Mouse (Mus musculus) small intestine, adult 2 months (tissue): ENCODE measurements around the gene Pkd1. TPM values are rescaled to one million over a fixed set of nuclear protein-coding genes. Genes with fewer than 3 reads are reported as not detected.

Experiments used
- H3K27ac ChIP-seq: fragments of 200-500 bp; 2 replicates; pipeline ENCODE4 v1.5.1; 2012; ENCODE audit warnings: low read depth, low read length, control low read depth, inconsistent platforms; ENCODE audit not compliant: insufficient read depth
- H3K27me3 ChIP-seq: fragments of 200-500 bp; 2 replicates; pipeline ENCODE4 v1.6.1; 2012; ENCODE audit warnings: mild to moderate bottlenecking, moderate library complexity, low read length, inconsistent platforms; ENCODE audit not compliant: control insufficient read depth, insufficient read depth
- H3K36me3 ChIP-seq: fragments of 200-500 bp; 2 replicates; pipeline ENCODE4 v1.6.1; 2012; ENCODE audit warnings: mild to moderate bottlenecking, low read length, control low read depth, inconsistent platforms; ENCODE audit not compliant: control insufficient read depth, insufficient read depth
- H3K4me1 ChIP-seq: fragments of 200-500 bp; 2 replicates; pipeline ENCODE4 v1.6.1; 2012; ENCODE audit warnings: low read length, inconsistent platforms, mixed read lengths; ENCODE audit not compliant: control insufficient read depth, insufficient read depth, insufficient read length
- H3K4me3 ChIP-seq: fragments of 200-500 bp; 2 replicates; pipeline ENCODE4 v1.5.1; 2012; ENCODE audit warnings: low read depth, mild to moderate bottlenecking, control low read depth, inconsistent platforms, low read length, moderate library complexity
- CTCF ChIP-seq: fragments of 200-500 bp; IDR thresholded peaks from 2 replicates; pipeline ENCODE4 v1.5.1; 2012; ENCODE audit warnings: low read depth, mild to moderate bottlenecking, control low read depth, inconsistent platforms, low read length, moderate library complexity, mixed read lengths; ENCODE audit not compliant: insufficient replicate concordance, insufficient read length; ENCODE audit errors: extremely low read depth
- POLR2A ChIP-seq: fragments of 200-500 bp; IDR thresholded peaks from 2 replicates; pipeline ENCODE4 v1.6.1; 2012; ENCODE audit warnings: low read depth, mild to moderate bottlenecking, control low read depth, inconsistent platforms, low read length, moderate library complexity
- WGBS: fragments of 180-500 bp; shearing (Covaris S2); methylation state at CpG from one replicate; pipeline ENCODE4 v1.1.7; 2018; 5-methylcytosine and 5-hydroxymethylcytosine counted together
- polyA plus RNA-seq: library from polyadenylated mRNA; depleted of rRNA; stranded (reverse); fragments of >200 nt; gene quantifications from 2 replicates; pipeline ENCODE4 v1.2.3, GENCODE M21; 2012

Pkd1 gene
- polyA plus RNA-seq, 1 experiment: 31.9 TPM

GRCm38 (mm10) chr17:24584520-24584919, 34.9 kb downstream of the Pkd1 start:
- WGBS: 68% methylated on average over 3 of the region's 3 CpGs
- H3K27ac ChIP-seq: no peak overlapping the region
- no peak overlapping the region for H3K4me3 ChIP-seq
- TF ChIP-seq CTCF: no peak
- TF ChIP-seq POLR2A: no peak
- no peaks in the 10 kb centered on the region for H3K27me3 ChIP-seq
- H3K4me1 ChIP-seq: no peaks in the 10 kb centered on the region
- peaks cover 50% of the 10 kb centered on the region for H3K36me3 ChIP-seq

GRCm38 (mm10) chr17:24586532-24586931, 36.9 kb downstream of the Pkd1 start:
- H3K36me3 ChIP-seq: peaks cover 47% of the 10 kb centered on the region
- H3K27me3 ChIP-seq: no peaks in the 10 kb centered on the region
- H3K27ac ChIP-seq: no peak overlapping the region
- TF ChIP-seq CTCF: no peak
- no peak for TF ChIP-seq POLR2A
- H3K4me1 ChIP-seq: no peaks in the 10 kb centered on the region
- WGBS: 89% methylated on average over 4 of the region's 4 CpGs
- H3K4me3 ChIP-seq: no peak overlapping the region

- TF ChIP-seq CTCF (no peak), POLR2A (no peak)
- no peaks in the 10 kb centered on the region for H3K4me1 ChIP-seq
- H3K4me3 ChIP-seq: no peak overlapping the region
- H3K27me3 ChIP-seq: no peaks in the 10 kb centered on the region
- 75% methylated on average over 3 of the region's 3 CpGs for WGBS
- H3K36me3 ChIP-seq: peaks cover 67% of the 10 kb centered on the region
- H3K27ac ChIP-seq: no peak overlapping the region
Observed at GRCm38 (mm10) chr17:24590943-24591342, 41.3 kb downstream of the Pkd1 start.

GRCm38 (mm10) chr17:24591695-24592094, 42.1 kb downstream of the Pkd1 start:
- Histone ChIP-seq H3K27ac (no peak overlapping the region), H3K4me1 (no peaks in the 10 kb centered on the region), H3K27me3 (no peaks in the 10 kb centered on the region), H3K36me3 (peaks cover 67% of the 10 kb centered on the region), H3K4me3 (no peak overlapping the region)
- TF ChIP-seq POLR2A: no peak
- WGBS: 92% methylated on average over 5 of the region's 5 CpGs

- Histone ChIP-seq H3K36me3 (peaks cover 69% of the 10 kb centered on the region), H3K27ac (no peak overlapping the region), H3K4me3 (no peak overlapping the region), H3K4me1 (no peaks in the 10 kb centered on the region), H3K27me3 (no peaks in the 10 kb centered on the region)
- TF ChIP-seq CTCF: no peak
- WGBS: 84% methylated on average over 5 of the region's 5 CpGs
Observed at GRCm38 (mm10) chr17:24593248-24593647, 43.6 kb downstream of the Pkd1 start.

GRCm38 (mm10) chr17:24593992-24594890, 44.6 kb downstream of the Pkd1 start:
- Histone ChIP-seq H3K4me1 (no peaks in the 10 kb centered on the region), H3K36me3 (peaks cover 69% of the 10 kb centered on the region)
- 91% methylated on average over 26 of the region's 26 CpGs for WGBS

GRCm38 (mm10) chr17:24595126-24596072, 45.8 kb downstream of the Pkd1 start:
- WGBS: 76% methylated on average over 17 of the region's 17 CpGs
- TF ChIP-seq POLR2A: no peak
- no peak for TF ChIP-seq CTCF
- Histone ChIP-seq H3K4me3 (no peak overlapping the region), H3K4me1 (no peaks in the 10 kb centered on the region), H3K27ac (no peak overlapping the region), H3K27me3 (no peaks in the 10 kb centered on the region), H3K36me3 (peaks cover 73% of the 10 kb centered on the region)

More at GRCm38 (mm10) chr17:24593992-24594890, 44.6 kb downstream of the Pkd1 start:
- Histone ChIP-seq H3K27ac (no peak overlapping the region), H3K4me3 (no peak overlapping the region), H3K27me3 (no peaks in the 10 kb centered on the region)
- TF ChIP-seq CTCF (no peak), POLR2A (no peak)
